Mouse (Mus musculus): ENCODE data around the gene Tubb2a. TPM values are rescaled to one million over a fixed set of nuclear protein-coding genes. Genes with fewer than 3 reads are reported as not detected.

Tubb2a gene
- 188 and 249 TPM in 2 replicates for polyA plus RNA-seq (2015; fragmentation: Nextera tagmentation; extraction: Ambion mirVana)

- Histone ChIP-seq H3K4me1 (peaks cover 21% of the 10 kb centered on the region), H3K27me3 (no peaks in the 10 kb centered on the region), H3K4me3 (peak within 1 kb of the TSS; percentile 70), H3K9me3 (no peaks in the 10 kb centered on the region), H3K27ac (peak within 1 kb of the TSS; percentile 58), H3K4me2 (peak within 1 kb of the TSS; percentile 84), H3K9ac (peak within 1 kb of the TSS; percentile 62), H3K36me3 (peaks cover 11% of the 10 kb centered on the region)
- peak; percentile 85 for ATAC-seq (ENCODE audit: insufficient number of reproducible peaks, low FRiP score, low TSS enrichment, low read depth)
- WGBS = 2% methylated on average over 45 of the region's 45 CpGs
Measured at GRCm38 (mm10) chr13:34077492-34078271, at the start of gene Tubb2a. Tubb2a (minus strand) TSS chr13:34078007.

GRCm38 (mm10) chr13:34125711-34126110 is 47.9 kb upstream of the Tubb2a start:
- ATAC-seq (ENCODE audit: insufficient number of reproducible peaks, low FRiP score, low TSS enrichment, low read depth) = no peak
- Histone ChIP-seq H3K27ac (no peak overlapping the region), H3K4me1 (peaks cover 26% of the 10 kb centered on the region), H3K36me3 (no peaks in the 10 kb centered on the region), H3K9me3 (no peaks in the 10 kb centered on the region), H3K4me2 (no peak overlapping the region), H3K9ac (no peak overlapping the region), H3K27me3 (no peaks in the 10 kb centered on the region), H3K4me3 (no peak overlapping the region)
- WGBS = 71% methylated on average over 4 of the region's 4 CpGs

- no peak overlapping the region for H3K4me3 ChIP-seq
- H3K27me3 ChIP-seq = no peaks in the 10 kb centered on the region
- H3K27ac ChIP-seq = no peak overlapping the region
- H3K4me2 ChIP-seq = no peak overlapping the region
- H3K36me3 ChIP-seq = no peaks in the 10 kb centered on the region
- 95% methylated on average over 2 of the region's 2 CpGs for WGBS
- H3K9ac ChIP-seq = no peak overlapping the region
- ATAC-seq (ENCODE audit: insufficient number of reproducible peaks, low FRiP score, low TSS enrichment, low read depth) = no peak
- H3K4me1 ChIP-seq = peaks cover under 1% of the 10 kb centered on the region; the same call in 1 of the 2 replicates
- no peaks in the 10 kb centered on the region for H3K9me3 ChIP-seq
Measured at GRCm38 (mm10) chr13:34120536-34120935, 42.7 kb upstream of the Tubb2a start.

- Histone ChIP-seq H3K4me1 (no peaks in the 10 kb centered on the region), H3K27me3 (no peaks in the 10 kb centered on the region), H3K9ac (no peak overlapping the region), H3K4me2 (no peak overlapping the region), H3K9me3 (no peaks in the 10 kb centered on the region), H3K36me3 (no peaks in the 10 kb centered on the region), H3K27ac (no peak overlapping the region), H3K4me3 (no peak overlapping the region)
- WGBS = 65% methylated on average over 4 of the region's 4 CpGs
- no peak for ATAC-seq (ENCODE audit: insufficient number of reproducible peaks, low FRiP score, low TSS enrichment, low read depth)
Measured at GRCm38 (mm10) chr13:34119406-34119805, 41.6 kb upstream of the Tubb2a start.

GRCm38 (mm10) chr13:34118816-34119215 is 41.0 kb upstream of the Tubb2a start:
- no peak overlapping the region for H3K9ac ChIP-seq
- no peaks in the 10 kb centered on the region for H3K9me3 ChIP-seq
- no peaks in the 10 kb centered on the region for H3K4me1 ChIP-seq
- H3K36me3 ChIP-seq = no peaks in the 10 kb centered on the region
- no peak overlapping the region for H3K4me3 ChIP-seq
- no peaks in the 10 kb centered on the region for H3K27me3 ChIP-seq
- WGBS = 74% methylated on average over 4 of the region's 4 CpGs
- no peak overlapping the region for H3K4me2 ChIP-seq
- no peak overlapping the region for H3K27ac ChIP-seq
- no peak for ATAC-seq (ENCODE audit: insufficient number of reproducible peaks, low FRiP score, low TSS enrichment, low read depth)

- Histone ChIP-seq H3K27me3 (no peaks in the 10 kb centered on the region), H3K9me3 (no peaks in the 10 kb centered on the region), H3K4me3 (no peak overlapping the region), H3K36me3 (no peaks in the 10 kb centered on the region), H3K4me2 (no peak overlapping the region), H3K9ac (no peak overlapping the region), H3K4me1 (no peaks in the 10 kb centered on the region), H3K27ac (no peak overlapping the region)
- ATAC-seq (ENCODE audit: insufficient number of reproducible peaks, low FRiP score, low TSS enrichment, low read depth) = no peak
- WGBS = 74% methylated on average over 6 of the region's 6 CpGs
Measured at GRCm38 (mm10) chr13:34116508-34116907, 38.7 kb upstream of the Tubb2a start.

GRCm38 (mm10) chr13:34114654-34115053 is 36.8 kb upstream of the Tubb2a start:
- Histone ChIP-seq H3K27me3 (no peaks in the 10 kb centered on the region), H3K36me3 (no peaks in the 10 kb centered on the region), H3K4me3 (no peak overlapping the region), H3K9me3 (no peaks in the 10 kb centered on the region), H3K4me2 (no peak overlapping the region), H3K9ac (no peak overlapping the region), H3K27ac (no peak overlapping the region), H3K4me1 (no peaks in the 10 kb centered on the region)
- WGBS = 55% methylated on average over 4 of the region's 4 CpGs
- ATAC-seq (ENCODE audit: insufficient number of reproducible peaks, low FRiP score, low TSS enrichment, low read depth) = no peak

GRCm38 (mm10) chr13:34113086-34113485 is 35.3 kb upstream of the Tubb2a start:
- Histone ChIP-seq H3K4me2 (no peak overlapping the region), H3K27me3 (no peaks in the 10 kb centered on the region), H3K4me1 (no peaks in the 10 kb centered on the region), H3K4me3 (no peak overlapping the region), H3K9me3 (no peaks in the 10 kb centered on the region), H3K9ac (no peak overlapping the region), H3K27ac (no peak overlapping the region), H3K36me3 (no peaks in the 10 kb centered on the region)
- WGBS = 89% methylated on average over 3 of the region's 3 CpGs
- ATAC-seq (ENCODE audit: insufficient number of reproducible peaks, low FRiP score, low TSS enrichment, low read depth) = no peak

GRCm38 (mm10) chr13:34112369-34113081 is 34.7 kb upstream of the Tubb2a start:
- ATAC-seq (ENCODE audit: insufficient number of reproducible peaks, low FRiP score, low TSS enrichment, low read depth) = no peak
- Histone ChIP-seq H3K36me3 (no peaks in the 10 kb centered on the region), H3K9ac (no peak overlapping the region), H3K27ac (no peak overlapping the region), H3K4me3 (no peak overlapping the region), H3K27me3 (no peaks in the 10 kb centered on the region), H3K4me2 (no peak overlapping the region), H3K9me3 (no peaks in the 10 kb centered on the region), H3K4me1 (no peaks in the 10 kb centered on the region)
- 64% methylated on average over 5 of the region's 5 CpGs for WGBS

GRCm38 (mm10) chr13:34111878-34112277 is 34.1 kb upstream of the Tubb2a start:
- WGBS = 78% methylated on average over 3 of the region's 3 CpGs
- H3K27ac ChIP-seq = no peak overlapping the region
- ATAC-seq (ENCODE audit: insufficient number of reproducible peaks, low FRiP score, low TSS enrichment, low read depth) = no peak
- no peaks in the 10 kb centered on the region for H3K27me3 ChIP-seq
- H3K4me1 ChIP-seq = no peaks in the 10 kb centered on the region
- no peak overlapping the region for H3K4me2 ChIP-seq
- H3K9ac ChIP-seq = no peak overlapping the region
- H3K9me3 ChIP-seq = no peaks in the 10 kb centered on the region
- H3K36me3 ChIP-seq = no peaks in the 10 kb centered on the region
- no peak overlapping the region for H3K4me3 ChIP-seq

- Histone ChIP-seq H3K27me3 (no peaks in the 10 kb centered on the region), H3K9ac (no peak overlapping the region), H3K27ac (no peak overlapping the region), H3K9me3 (no peaks in the 10 kb centered on the region), H3K36me3 (no peaks in the 10 kb centered on the region), H3K4me2 (no peak overlapping the region), H3K4me1 (no peaks in the 10 kb centered on the region), H3K4me3 (no peak overlapping the region)
- WGBS = 65% methylated on average over 5 of the region's 5 CpGs
- no peak for ATAC-seq (ENCODE audit: insufficient number of reproducible peaks, low FRiP score, low TSS enrichment, low read depth)
Measured at GRCm38 (mm10) chr13:34111019-34111418, 33.2 kb upstream of the Tubb2a start.

- Histone ChIP-seq H3K27ac (no peak overlapping the region), H3K27me3 (no peaks in the 10 kb centered on the region), H3K9me3 (no peaks in the 10 kb centered on the region), H3K4me3 (no peak overlapping the region), H3K4me1 (no peaks in the 10 kb centered on the region), H3K9ac (no peak overlapping the region), H3K4me2 (no peak overlapping the region), H3K36me3 (no peaks in the 10 kb centered on the region)
- no peak for ATAC-seq (ENCODE audit: insufficient number of reproducible peaks, low FRiP score, low TSS enrichment, low read depth)
- 70% methylated on average over 4 of the region's 4 CpGs for WGBS
Measured at GRCm38 (mm10) chr13:34109677-34110058, 31.9 kb upstream of the Tubb2a start.

Measured in limb, embryonic 15.5 days (tissue).